Mouse (Mus musculus): ENCODE data around the gene Tcf7.
"Not testable (repeated sequence)": the region's sequence is repeated elsewhere in the genome, so short reads cannot be mapped to it uniquely, and the experiment has no call there.

The Tcf7 gene

GRCm38 (mm10) chr11:52228722-52229448 lies 53.9 kb downstream of the Tcf7 start:
- no peak for DNase-seq (ENCODE audit: low read depth, low spot score)

GRCm38 (mm10) chr11:52227466-52228226 lies 55.2 kb downstream of the Tcf7 start:
- DNase-seq (ENCODE audit: low read depth, low spot score): no peak

GRCm38 (mm10) chr11:52227053-52227452 lies 55.8 kb downstream of the Tcf7 start:
- DNase-seq (ENCODE audit: low read depth, low spot score): peak; percentile 0

GRCm38 (mm10) chr11:52225986-52226599 lies 56.7 kb downstream of the Tcf7 start:
- DNase-seq (ENCODE audit: low read depth, low spot score): peak; percentile 9

GRCm38 (mm10) chr11:52223968-52224682 lies 58.7 kb downstream of the Tcf7 start:
- peak; percentile 81 for DNase-seq (ENCODE audit: low read depth, low spot score)

GRCm38 (mm10) chr11:52222891-52223290 lies 59.9 kb downstream of the Tcf7 start:
- peak; percentile 68 for DNase-seq (ENCODE audit: low read depth, low spot score)

- not testable (repeated sequence) for DNase-seq (ENCODE audit: low read depth, low spot score)
Measured at GRCm38 (mm10) chr11:52221921-52222320, 60.9 kb downstream of the Tcf7 start.

- peak; percentile 75 for DNase-seq (ENCODE audit: low read depth, low spot score)
Measured at GRCm38 (mm10) chr11:52220282-52220681, 62.5 kb downstream of the Tcf7 start.

GRCm38 (mm10) chr11:52213887-52214286 lies 68.9 kb downstream of the Tcf7 start, which contains the start of gene Olfr1371:
Gene Olfr1371, minus strand, starts transcription at chr11:52213987.
- no peak for DNase-seq (ENCODE audit: low read depth, low spot score)

All from CD4-positive helper T cell, adult 2 months (primary cell).